Mouse (Mus musculus): ENCODE results near the gene Igfbp5. TPM values are rescaled to one million over a fixed set of nuclear protein-coding genes. Genes with fewer than 3 reads are reported as not detected.

The Igfbp5 gene
- 0.04 and 0.24 TPM in 2 replicates for polyA plus RNA-seq (2012; ENCODE audit: low replicate concordance)

DNA sequence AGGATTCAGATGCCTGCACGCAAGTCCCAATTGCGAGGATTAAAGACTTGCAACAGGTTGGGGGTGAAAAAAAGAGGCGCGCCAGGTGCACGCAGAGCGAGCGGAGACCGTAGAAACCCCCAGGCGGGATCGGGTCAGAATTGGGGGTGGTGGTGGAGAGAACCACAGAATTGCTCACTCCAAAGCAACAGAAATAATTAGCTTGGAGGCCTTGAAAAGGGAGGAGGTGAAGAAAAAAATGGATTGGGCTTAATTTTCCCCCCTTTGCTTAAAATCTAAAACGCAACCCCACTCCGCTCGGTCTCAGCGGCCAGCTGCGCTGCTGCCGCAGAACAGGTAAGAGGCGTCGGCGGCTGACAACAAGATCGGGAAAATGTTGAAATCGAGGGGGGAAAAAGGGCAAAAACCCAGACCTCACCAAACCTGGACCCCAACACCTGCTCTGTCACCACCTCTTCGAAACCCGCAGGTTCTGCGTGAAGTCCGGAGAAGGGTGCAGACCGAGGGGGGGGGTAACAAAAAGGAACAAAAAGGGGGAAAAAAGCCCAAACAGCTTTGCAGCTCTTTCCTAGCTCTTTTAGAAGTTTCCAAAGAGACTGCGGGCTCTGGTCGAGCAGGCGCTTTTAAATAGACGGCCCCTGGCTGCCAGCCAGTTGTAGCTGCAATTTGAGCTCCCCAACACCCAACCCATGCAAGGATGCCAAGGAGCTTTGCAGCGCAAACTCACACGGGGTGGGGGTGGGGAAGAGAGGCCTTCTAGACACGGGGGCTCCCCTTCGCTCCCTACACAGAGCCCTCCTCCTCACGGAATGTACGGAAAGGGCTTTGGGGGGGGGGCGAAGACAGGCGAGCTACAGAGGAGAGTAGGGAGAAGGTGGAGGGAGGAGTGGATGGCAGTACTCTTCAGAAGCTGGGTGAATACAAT lies at the start of gene Igfbp5:
Igfbp5 (minus strand) TSS at position 598 of the 925 bp plus-strand sequence.

DNA sequence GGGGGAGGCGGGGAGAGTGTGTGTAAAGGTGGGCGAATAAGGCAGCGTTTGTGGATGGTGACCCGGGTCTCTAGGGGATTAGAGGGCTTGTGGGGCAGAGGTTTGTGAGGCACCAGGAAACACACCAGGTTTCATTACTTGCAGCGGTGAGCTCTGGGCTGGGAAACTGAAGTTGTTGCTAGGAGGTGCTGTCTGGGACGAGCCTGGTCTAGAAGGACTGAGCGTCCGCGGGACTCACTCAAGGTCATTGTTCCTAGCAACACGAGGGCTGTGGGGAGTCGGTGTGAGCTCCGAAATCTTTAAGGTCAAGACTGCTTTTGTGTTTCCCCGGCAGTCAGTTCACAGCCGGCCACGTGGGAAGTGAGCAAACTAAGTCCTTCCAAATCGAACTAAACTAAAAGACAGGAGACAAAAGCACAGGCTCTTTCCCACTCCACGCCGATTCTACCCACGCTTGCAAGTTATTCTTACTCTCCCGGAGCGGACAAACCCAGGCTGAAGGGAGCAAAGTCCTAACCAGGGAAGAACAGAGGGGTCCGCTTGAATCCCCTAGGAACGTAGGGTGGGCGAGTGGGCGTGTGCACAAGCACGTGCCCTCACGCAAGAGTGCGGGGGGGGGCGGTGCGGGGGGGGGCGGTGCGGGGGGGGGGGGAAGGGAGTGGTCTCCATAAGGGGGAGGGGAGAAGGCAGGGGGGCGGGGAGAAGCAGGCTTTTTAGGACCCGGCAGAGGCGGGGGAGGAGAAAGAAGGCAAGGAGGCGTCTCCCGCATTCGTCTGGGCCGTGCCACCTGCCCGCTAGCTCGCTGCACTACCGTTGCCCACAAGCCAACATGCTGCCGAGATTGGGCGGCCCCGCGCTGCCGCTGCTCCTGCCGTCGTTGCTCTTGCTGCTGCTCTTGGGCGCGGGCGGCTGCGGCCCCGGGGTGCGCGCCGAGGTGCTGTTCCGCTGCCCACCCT lies 50.7 kb downstream of the Igfbp5 start, which contains the start of gene Igfbp2:
Igfbp2 (plus strand) TSS at position 753 of the 956 bp plus-strand sequence.

Other genes with a start within 250 kb of the Igfbp5 start
- gene Ankar, start 174.3 kb downstream of the Igfbp5 start, polyA plus RNA-seq (2012; ENCODE audit: low replicate concordance), result not detected in 2 replicates
- 82.5 and 185 TPM in 2 replicates for gene Rpl37a, start 163.6 kb downstream of the Igfbp5 start, polyA plus RNA-seq (2012; ENCODE audit: low replicate concordance)
- gene Igfbp2, start 50.4 kb downstream of the Igfbp5 start, polyA plus RNA-seq (2012; ENCODE audit: low replicate concordance), result 0.27 and 0.82 TPM in 2 replicates
- not detected in 2 replicates for gene Tnp1, start 141.0 kb upstream of the Igfbp5 start, polyA plus RNA-seq (2012; ENCODE audit: low replicate concordance)

Data from hematopoietic multipotent progenitor cell, adult 10-12 weeks (in vitro differentiated cells).